Mouse (Mus musculus): ENCODE data around the gene Cenpb.
"Not testable (repeated sequence)": the region's sequence is repeated elsewhere in the genome, so short reads cannot be mapped to it uniquely, and the experiment has no call there.

Gene Cenpb

GRCm38 (mm10) chr2:131179990-131180587, at the start of gene Cenpb:
Cenpb (minus strand) TSS chr2:131180067.
- peak; percentile 77 for DNase-seq (ENCODE audit: low spot score)

GRCm38 (mm10) chr2:131227243-131227642, 47.4 kb upstream of the Cenpb start:
- DNase-seq (ENCODE audit: low spot score) = no peak

- DNase-seq (ENCODE audit: low spot score) = not testable (repeated sequence)
These were observed 46.8 kb upstream of the Cenpb start for GRCm38 (mm10) chr2:131226669-131227068.

GRCm38 (mm10) chr2:131225178-131225577, 45.3 kb upstream of the Cenpb start:
- DNase-seq (ENCODE audit: low spot score) = no peak

- peak; percentile 43 for DNase-seq (ENCODE audit: low spot score)
These were observed 43.7 kb upstream of the Cenpb start for GRCm38 (mm10) chr2:131223569-131223968.

- no peak for DNase-seq (ENCODE audit: low spot score)
These were observed 42.7 kb upstream of the Cenpb start for GRCm38 (mm10) chr2:131222562-131222961.

- DNase-seq (ENCODE audit: low spot score) = peak; percentile 44
These were observed 42.1 kb upstream of the Cenpb start for GRCm38 (mm10) chr2:131221853-131222515.

- DNase-seq (ENCODE audit: low spot score) = no peak
These were observed 40.2 kb upstream of the Cenpb start for GRCm38 (mm10) chr2:131220030-131220429.

GRCm38 (mm10) chr2:131215941-131216858, 36.3 kb upstream of the Cenpb start:
- DNase-seq (ENCODE audit: low spot score) = peak; percentile 61

GRCm38 (mm10) chr2:131213773-131214172, 33.9 kb upstream of the Cenpb start:
- DNase-seq (ENCODE audit: low spot score) = no peak

- no peak for DNase-seq (ENCODE audit: low spot score)
These were observed 31.3 kb upstream of the Cenpb start for GRCm38 (mm10) chr2:131211026-131211615.

GRCm38 (mm10) chr2:131209969-131210792, 30.3 kb upstream of the Cenpb start:
- peak; percentile 98 for DNase-seq (ENCODE audit: low spot score)

- DNase-seq (ENCODE audit: low spot score) = no peak
These were observed 29.4 kb upstream of the Cenpb start for GRCm38 (mm10) chr2:131209125-131209795.

GRCm38 (mm10) chr2:131208356-131208755, 28.5 kb upstream of the Cenpb start:
- no peak for DNase-seq (ENCODE audit: low spot score)

GRCm38 (mm10) chr2:131206778-131207177, 26.9 kb upstream of the Cenpb start, which contains the start of gene Ap5s1:
Ap5s1 (plus strand) TSS chr2:131207078.
- DNase-seq (ENCODE audit: low spot score) = no peak

GRCm38 (mm10) chr2:131205521-131206182, 25.8 kb upstream of the Cenpb start:
- DNase-seq (ENCODE audit: low spot score) = peak; percentile 49

GRCm38 (mm10) chr2:131204410-131204981, 24.6 kb upstream of the Cenpb start:
- DNase-seq (ENCODE audit: low spot score) = no peak

- DNase-seq (ENCODE audit: low spot score) = no peak
These were observed 24.0 kb upstream of the Cenpb start for GRCm38 (mm10) chr2:131203816-131204409.

- no peak for DNase-seq (ENCODE audit: low spot score)
These were observed 21.4 kb upstream of the Cenpb start for GRCm38 (mm10) chr2:131201262-131201661.

Data from yolk sac, embryonic 10.5 days (tissue).